Mouse (Mus musculus) regulatory T cell (primary cell): ENCODE measurements around the gene Fbxo7.

Experiments
- in situ Hi-C: fragments of 300-600 bp; cut with MboI, MseI; formaldehyde crosslinking; loops from one replicate; pipeline ENCODE4 v1.15.1; 2025; ENCODE audit warnings: high pct_unique_total_duplicates

The Fbxo7 gene

DNA sequence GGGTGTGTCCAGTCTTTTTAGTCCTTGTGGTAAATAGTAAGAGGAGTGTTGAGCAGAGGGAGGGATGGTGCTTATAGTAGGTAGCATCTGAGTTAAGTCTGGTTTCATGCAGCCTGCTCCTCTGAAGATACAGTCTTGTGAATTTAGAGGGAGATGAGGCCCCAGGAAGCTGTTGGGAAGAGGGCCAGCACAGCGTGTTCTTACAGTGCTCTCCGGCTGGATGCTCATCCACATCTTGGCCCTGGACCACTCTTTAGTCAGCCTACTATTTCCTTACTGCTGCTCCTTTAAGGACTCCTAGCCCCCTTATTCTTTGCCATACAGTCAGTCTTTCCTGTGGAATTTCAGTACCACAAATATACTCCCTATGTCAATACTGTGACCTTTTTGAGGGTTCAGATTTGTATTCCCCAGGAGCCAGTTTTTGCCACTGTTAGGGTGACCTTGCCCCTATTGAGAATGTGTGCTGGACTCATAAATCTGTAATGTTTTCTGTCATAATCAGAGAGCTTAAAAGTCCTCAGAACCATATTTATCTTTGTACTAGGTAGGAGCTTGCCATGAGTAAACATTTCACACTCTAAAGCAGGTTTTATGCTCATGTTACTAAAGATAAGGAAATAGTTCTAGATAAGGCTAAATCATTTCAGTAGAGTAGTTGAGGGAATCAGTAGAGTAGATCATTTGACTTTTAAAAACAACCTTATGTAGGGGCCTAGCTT lies 12.4 kb downstream of the Fbxo7 start:
- in situ Hi-C loops: loop anchor here (5.0 kb wide), 1 partner anchor 72 kb away; no protein-coding TSS in a partner anchor

DNA sequence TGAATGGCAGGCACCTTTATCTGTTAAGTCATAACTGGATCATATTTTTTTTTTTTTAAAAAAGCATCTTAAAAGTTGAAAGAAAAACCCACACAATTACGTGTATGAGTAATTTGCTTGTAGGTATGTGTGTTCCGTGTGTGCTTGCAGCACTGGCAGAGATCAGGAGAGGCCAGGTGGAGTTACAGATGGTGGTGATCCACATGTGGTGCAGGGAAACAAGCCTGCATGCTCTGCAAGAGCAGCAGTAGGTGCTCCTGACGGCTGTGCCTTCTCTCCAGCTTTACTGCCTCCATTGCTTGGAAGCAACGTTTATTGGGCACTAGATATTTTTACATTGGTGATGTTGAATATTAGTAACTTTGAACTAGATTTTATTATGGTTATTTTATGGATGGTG lies 21.9 kb downstream of the Fbxo7 start:
- in situ Hi-C loops: no loop called here

DNA sequence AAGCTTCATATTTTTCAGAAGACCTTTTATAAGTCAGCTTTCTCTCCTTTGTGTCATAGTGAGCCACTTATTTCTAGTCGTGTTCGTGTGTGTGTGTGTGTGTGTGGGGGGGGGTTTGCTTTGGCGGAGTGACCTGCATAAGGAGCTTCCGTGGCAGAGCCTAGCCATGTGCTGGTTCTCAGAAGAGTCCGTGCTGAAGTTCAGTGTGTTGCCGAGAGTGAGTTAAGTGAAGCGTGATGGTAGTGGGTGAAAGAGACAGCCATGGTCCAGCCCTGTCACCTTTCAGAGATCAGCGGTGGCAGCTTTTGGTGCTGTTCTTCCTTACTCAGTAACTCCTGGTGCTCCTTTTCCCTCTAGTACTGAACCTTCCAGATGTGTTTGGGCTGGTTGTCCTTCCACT lies 22.3 kb downstream of the Fbxo7 start:
- in situ Hi-C loops: no loop called here

DNA sequence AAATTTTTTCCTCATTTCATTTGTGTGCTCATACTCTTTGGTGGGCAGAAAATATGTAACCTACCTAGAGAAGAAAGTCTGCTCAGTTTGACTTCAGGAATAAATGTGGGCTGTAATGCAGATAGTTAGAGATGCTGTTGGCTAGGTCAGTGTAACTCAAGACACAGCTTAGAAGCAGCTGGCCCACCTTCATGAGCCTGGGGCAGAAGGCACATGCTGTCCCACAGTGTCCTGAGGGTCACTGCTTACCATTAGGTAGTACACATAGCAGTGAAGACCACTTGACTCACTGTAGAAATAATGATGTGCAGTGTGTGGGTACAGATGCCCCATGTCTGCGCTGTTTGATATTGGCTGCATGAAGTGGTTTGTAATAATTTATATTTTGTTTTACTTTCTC lies 24.6 kb downstream of the Fbxo7 start:
- in situ Hi-C loops: no loop called here

DNA sequence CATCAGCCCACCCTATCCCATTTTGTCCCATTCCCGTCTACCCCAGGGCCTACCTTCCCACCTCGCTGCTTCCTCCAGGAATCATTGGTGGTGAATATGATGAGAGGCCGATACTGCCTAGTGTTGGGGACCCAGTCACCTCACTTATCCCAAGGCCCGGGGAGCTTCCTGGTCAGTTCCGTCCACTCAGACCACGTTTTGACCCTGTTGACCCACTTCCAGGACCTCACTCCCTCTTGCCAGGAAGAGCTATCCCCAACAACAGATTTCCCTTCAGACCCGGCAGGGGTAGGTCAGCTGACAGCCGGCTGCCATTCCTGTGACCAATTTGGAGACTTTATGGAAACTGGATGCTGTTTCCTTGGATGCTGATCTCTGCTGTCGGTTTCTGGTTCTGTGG lies 26.0 kb downstream of the Fbxo7 start:
- in situ Hi-C loops: no loop called here

DNA sequence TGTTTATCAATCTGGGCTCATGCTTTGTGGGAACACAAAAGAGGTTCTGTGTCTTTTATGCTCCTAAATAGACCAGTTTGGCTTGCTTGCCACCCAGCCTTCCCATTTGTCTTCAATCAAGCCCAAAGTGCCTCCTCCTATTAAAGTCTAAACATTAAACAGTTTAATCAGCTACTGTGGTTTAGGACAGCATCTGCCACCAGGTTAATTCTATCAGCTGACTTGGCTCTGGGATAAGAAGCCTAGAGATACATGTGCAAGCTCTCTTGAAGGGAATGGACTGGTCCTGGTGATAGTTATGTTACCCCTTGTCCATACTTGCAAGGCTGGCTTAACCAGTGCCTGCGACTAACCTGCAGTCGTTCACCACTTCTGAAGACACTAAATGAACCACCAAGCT lies 28.8 kb downstream of the Fbxo7 start:
- in situ Hi-C loops: no loop called here

DNA sequence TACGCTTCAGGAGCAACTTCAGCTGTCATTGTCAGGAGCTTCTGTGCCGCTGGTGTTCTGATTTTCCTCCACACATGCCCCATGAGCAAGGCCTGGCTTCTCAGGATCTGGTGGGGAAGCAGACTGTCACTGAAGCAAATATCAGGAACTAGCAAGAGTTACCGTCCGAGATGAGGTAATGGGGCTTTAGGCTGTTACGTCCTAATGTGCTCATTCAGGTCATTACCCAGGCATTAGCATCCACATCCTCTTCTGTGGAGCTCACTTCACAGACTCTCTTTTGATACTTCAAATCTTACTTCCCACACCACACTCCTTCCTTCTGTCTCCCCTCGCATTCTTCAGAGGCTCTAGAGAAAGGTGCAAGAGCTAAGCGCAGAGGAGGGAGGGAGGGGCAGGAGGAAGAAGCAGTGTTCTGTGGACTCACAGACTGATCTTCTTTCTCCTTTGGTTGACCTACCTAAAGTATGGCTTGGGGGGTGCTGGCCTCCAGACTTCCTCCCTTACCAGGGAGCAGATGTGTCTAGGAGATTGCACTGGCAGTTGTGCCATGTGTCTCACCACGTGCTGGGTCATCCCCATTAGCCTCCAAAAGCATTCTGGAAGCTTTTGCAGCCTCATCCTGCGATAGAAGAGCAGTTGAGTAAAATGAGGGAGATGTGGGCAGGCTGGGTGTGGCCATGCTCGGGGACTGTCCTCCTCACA lies 31.2 kb downstream of the Fbxo7 start:
- in situ Hi-C loops: no loop called here

DNA sequence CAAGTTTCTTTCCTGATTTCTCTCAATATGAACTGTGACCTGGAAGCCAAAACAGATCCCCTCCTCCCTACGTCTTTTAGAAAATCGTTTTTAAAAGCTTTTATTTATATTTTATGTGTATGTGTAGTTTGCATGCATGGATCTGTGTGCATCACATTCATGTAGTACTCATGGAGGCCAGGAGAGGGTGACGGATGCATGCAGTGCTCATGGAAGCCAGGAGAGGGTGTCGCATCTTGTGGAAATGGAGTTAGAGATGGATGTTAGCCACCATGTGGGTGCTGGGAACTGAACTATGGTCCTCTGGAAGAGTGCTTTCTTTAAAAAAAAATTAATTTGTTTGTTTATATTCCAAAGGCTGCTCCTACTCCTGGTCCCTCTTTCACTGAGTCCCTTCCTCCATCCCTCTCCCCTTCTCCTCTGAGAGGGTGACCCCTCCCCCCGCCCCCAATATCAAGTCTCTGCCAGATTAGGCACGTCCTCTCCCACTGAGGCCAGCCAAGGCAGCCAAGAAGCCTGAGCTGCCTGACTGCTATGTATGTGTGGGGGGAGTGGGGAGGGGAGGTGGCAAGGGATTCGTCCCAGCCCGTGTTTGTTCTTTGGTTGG lies 34.6 kb downstream of the Fbxo7 start:
- in situ Hi-C loops: no loop called here

DNA sequence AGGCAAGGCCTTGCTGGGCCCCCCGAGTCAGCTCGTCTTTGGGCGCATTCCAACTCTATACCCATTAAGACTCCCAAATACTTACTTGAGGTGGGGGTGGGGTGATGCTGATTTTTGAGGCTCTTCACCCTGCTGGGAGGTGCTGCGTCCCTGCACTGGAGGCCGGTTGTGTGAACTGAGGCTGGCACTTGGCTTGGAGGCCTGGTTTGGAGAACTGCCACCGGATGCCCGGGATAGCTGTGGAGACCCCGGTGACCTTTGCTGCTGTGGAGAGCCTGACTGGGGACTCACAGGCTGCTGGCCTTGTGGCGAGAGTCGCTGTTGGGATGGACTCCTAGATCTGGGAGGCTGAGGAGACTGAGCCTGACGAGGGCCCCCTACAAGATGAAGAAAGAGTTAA lies 35.5 kb downstream of the Fbxo7 start:
- in situ Hi-C loops: no loop called here

DNA sequence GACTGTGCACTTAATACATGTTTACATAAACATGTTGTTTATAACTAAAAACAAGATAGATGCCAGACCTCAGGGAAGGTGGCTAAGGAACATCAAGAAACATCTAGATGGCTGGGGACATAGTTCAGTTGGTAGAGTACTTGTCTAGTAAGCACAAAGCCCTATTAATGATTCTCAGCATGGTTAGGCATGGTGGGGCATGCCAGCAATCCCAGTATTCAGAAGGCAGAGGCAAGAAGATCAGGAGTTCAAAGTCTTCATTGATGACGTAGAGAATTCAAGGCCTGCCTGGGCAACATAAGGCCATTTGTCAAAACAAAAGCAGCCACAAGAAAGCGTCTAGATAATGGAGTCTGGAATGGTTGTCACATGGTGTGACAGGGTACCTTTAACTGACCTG lies 35.9 kb downstream of the Fbxo7 start:
- in situ Hi-C loops: no loop called here

DNA sequence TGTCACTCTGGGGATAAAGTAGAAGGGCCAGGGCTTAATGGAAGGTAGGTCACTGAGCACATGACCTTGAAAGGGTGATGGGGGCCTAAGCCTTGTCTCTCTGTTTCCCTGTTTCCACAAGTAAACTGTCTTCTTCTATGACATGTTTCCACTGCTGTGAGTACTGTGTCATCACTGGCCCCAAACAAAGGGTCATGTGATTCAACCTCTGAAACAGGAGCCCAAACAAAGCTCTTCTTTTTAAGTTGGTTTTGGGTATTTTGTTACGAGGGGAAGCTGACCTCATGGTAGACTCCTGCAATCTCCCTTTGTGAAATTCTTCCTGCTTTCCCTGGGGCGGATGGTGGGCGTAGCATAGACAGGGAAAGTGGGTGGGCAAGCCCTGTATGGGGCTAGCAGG lies 38.5 kb downstream of the Fbxo7 start:
- in situ Hi-C loops: no loop called here

DNA sequence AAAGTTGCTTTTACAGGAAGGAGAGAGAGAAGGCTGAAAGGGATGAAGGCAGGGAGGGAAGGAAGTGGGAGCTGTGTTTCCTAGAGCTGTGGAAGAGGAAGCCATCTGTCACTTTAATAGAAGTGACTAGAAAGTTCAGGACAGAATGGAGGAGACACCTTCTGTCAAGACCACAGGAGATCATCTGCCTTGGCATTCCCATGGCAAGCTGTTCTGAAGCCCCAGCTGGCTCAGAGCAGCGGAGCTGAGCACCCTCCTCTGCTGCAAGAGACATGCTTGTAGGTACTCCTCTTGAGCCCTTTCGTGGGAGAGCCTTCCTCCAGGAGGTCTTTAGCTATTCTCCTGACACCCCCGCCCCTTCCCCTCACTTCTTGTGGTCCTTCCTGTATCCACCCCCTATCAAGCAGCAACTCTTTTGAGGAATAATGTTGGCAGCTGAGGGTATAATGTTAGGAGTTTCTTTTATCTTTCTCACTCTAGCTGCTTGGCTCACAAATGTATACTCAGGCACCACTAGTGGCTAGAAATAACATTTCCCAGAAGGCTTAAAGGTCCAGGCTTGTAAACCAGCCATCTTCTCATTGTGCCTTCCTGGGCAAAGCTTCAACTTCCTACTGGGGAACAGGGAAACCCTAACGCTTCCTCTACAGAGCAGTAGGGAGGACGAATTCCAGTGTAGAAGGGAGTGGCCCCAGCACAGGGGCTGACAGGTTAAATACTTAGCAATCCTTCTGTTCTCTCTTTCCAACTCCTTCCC lies 40.7 kb downstream of the Fbxo7 start:
- in situ Hi-C loops: no loop called here

DNA sequence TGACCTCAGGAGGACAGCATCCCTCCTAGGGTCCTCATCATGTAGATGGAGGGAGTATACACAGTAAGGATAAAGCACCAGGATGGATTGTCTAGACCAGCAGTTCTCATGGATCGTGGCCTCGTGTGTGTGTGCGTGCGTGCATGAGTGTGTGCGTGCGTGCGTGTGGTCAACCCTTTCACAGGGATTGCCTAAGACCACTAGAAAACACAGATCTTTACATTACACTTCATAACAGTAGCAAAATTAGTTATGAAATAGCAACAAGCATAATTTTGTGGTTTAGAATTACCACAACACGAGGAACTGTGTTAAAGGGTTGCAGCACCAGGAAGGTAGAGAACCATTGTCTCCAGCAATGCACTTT lies 41.2 kb downstream of the Fbxo7 start:
- in situ Hi-C loops: no loop called here

DNA sequence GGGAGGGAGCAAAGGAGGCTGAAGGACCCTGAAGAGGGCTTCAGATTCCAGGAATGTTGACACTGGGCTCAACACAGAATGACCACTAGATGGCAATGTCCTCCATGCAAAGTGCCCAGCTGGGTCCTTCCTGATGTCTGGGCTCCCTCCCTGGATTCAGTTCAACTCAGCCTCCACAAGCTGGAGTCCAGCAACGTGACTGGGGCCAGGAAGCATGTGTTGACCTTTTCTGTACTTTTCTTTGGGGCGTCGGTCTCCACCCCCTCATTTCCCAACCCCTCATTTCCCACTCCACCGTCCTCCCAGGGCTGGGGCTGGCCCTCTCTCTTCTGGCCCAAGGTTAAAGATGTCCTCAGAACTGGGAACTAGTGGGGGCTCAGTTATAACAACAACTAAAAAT lies 43.2 kb downstream of the Fbxo7 start:
- in situ Hi-C loops: loop anchor here (5.0 kb wide), 1 partner anchor 232 kb away; no protein-coding TSS in a partner anchor

DNA sequence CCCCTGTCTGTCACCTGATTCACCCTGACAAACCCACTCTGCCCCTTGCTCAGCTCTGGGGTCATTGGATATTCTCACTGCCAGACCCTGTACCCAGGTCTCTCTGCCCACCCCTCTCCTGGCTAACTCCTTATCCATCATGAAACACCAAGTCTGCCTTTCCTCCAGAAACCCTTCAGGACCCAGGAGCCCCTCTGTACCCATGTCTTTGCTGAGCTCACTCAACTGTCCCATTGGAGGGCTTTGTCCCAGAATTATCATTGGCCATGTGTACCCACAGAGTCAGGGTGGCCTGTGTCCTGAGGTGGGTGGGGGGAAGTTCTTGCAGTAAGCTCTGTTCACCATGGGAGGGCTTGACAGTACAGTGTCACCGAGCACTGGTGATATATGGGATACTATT lies 43.9 kb downstream of the Fbxo7 start:
- in situ Hi-C loops: loop anchor here (5.0 kb wide), 1 partner anchor 232 kb away; no protein-coding TSS in a partner anchor

DNA sequence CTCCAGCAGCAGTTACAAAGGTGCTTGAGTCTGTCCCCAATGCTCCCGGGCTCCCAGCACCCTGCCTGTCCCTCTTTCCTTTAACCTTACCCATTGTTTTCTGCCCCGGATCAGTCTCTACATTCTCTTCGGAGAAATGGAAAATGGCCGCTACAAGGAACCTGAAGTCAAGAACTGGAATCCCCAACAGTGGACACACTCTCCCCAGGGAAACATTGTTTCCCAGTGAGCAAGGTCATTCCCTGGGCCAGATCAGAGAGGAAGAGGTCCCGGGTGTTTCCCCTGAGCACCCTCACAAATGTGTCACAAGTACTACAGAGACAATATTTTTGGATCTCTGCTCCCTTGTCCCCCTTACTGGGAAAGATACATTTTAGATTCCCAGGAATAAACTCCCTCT lies 44.9 kb downstream of the Fbxo7 start:
- in situ Hi-C loops: loop anchor here (5.0 kb wide), 1 partner anchor 231 kb away; no protein-coding TSS in a partner anchor

DNA sequence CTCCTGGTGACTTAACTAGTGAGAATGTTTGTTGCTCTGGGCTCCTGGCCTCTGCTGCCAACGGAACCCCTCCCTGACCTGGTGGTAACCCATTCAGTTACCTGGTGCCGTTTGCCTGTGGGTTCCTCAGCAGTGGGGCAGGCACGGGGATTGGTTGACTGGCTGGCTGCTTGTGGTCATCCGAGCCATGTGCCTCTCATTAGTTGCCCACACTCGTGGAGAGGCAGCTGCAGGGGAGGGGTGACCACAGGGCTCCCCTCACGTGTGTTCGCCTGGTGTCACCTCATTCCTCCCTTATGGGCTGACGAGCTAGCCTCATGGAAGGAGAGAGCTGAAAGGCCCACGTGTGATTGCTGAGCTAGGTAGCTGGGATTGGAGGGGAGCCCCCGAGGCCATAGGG lies 46.1 kb downstream of the Fbxo7 start:
- in situ Hi-C loops: loop anchor here (5.0 kb wide), 1 partner anchor 229 kb away; no protein-coding TSS in a partner anchor

DNA sequence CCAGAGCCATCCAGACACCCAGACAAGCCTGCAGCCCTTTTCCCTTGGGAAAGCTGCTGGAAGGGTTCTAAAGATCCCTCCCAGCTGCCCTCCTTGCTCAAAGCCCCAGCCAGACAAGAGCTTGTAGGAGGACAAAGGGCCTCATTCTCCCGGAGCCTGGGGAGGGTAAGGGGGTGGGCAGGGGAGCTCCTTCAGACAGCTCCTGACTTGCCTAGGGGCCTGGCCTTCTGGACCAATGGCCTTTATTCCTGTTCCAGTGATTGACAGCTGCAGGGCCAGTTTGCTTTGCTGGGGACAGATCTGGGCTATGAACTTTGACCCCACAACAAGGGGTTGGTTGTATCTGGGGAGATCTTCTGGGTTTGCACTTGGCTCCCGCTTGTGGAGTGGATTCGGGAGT lies 47.6 kb downstream of the Fbxo7 start:
- in situ Hi-C loops: loop anchor here (5.0 kb wide), 1 partner anchor 228 kb away; no protein-coding TSS in a partner anchor

DNA sequence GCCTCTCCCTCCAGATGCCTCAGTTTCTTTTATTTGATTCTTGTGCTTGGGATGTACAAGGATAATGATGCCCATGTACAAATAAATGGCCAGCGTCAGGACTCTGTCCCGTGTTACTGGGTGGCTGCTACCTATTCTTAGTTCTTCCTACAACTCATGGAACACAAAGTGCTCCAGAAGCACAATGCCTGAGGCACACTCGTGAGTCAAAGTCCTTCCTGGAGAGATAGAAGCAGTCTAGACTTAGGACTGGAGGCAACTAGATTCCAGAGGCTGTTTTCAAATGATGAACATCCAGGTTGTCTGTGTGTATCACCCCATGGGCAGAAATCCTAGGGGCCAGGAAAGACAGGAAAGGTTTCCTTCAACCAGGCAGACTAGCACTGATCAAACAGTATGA lies 49.0 kb downstream of the Fbxo7 start:
- in situ Hi-C loops: loop anchor here (5.0 kb wide), 1 partner anchor 382 kb away; no protein-coding TSS in a partner anchor

DNA sequence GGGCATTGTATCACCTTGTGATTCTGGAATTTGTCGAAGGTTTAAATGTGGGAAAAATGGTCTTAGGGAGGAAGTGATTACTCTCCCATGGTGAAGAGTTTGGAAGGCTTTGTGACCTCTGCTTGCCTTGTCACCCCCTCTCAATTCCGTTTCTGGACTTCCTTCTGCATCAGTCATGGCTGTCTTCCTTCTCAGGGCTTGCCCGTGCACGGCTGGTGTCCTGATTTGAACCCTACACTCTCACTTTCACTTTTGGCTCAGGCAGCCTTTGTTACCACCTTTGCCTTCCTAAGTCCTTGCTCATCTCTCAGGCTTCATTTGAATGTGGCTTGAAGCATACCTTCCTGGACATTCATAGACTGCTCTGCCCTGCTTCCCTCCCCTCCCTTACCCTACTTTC lies 52.4 kb downstream of the Fbxo7 start:
- in situ Hi-C loops: loop anchor here (5.0 kb wide), 1 partner anchor 378 kb away; no protein-coding TSS in a partner anchor

DNA sequence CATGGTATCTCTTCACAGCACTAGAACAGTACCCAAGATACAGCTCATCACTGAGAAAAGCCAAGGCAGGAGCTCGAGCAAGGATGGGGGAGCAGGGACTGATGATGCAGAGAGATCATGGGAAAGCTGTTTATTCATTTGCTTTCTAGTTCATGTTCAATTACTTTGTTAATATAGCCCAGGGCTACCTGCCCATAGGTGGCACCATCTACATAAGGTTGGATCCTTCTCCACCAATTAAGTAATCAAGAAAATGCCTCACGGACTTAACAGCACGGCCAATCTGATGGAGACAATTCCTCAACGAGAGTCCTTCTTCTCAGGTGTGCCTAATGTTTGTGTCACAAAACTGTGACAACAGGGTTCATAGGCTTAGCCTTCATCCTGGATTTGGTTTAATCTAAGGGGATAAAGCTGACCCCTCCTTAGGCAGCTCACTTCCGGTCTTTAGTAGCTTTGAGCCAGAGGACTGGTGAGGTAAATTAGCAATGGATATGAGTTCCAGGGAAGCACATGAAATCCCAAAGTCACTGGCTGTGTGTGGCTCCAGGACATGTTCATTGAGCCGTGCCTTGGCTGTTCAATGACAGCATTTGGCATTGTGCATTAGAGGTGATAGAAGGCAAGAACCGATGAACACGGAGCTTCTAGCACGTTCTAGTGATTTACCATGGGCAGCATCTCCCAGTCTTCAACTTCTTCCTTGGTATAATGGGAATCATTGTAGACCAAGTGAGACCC lies 53.4 kb downstream of the Fbxo7 start:
- in situ Hi-C loops: loop anchor here (5.0 kb wide), 1 partner anchor 377 kb away; no protein-coding TSS in a partner anchor
